Comparison of ENCODE assay signal across 20 mouse cellular contexts in the genomic region with DNA sequence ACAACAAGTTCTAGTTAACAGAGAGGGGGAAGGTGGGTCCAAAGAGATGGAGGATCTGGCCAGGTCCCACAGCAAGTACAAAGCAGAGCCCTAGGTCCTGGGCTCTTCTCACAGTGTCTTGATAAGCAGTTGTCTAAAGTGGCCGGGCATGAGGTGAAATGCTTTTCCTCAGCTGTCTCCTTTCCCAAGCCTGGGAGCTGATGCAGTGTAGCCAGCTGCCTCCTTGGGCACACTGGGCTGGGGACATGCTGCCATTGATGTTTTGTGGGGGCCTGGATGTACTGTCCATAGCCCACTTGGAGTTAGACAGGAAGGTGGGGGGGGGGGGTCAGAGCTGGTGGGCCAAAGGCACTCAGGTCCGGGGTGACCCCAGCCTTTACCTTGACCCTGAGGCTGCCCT. TPM values are rescaled to one million over a fixed set of nuclear protein-coding genes. Genes with fewer than 3 reads are reported as not detected.
"Had no signal": no experiment of that assay in that cellular context is flagged by ENCODE, and none has a peak within 500 bp of the region (broad histone marks: within the 10 kb centered on the region; RNA-seq: fewer than 3 reads in every experiment).

No protein-coding gene starts in this region.

- H3K27me3 ChIP-seq: lung, embryonic 15.5 days; midbrain, embryonic 13.5 days; midbrain, embryonic 15.5 days; neural tube, embryonic 13.5 days; neural tube, embryonic 15.5 days; stomach, embryonic 15.5 days had no signal

- H3K9me3 ChIP-seq: liver, embryonic 13.5 days; liver, embryonic 15.5 days; lung, embryonic 15.5 days; megakaryocyte, embryonic 14.5 days; midbrain, embryonic 13.5 days; midbrain, embryonic 15.5 days; neural tube, embryonic 13.5 days; neural tube, embryonic 15.5 days; stomach, embryonic 15.5 days had no signal

- ATAC-seq: liver, postnatal 0 days; midbrain, embryonic 13.5 days; midbrain, embryonic 15.5 days had no signal

- H3K27ac ChIP-seq: liver, embryonic 13.5 days; liver, embryonic 15.5 days; lung, embryonic 15.5 days; macrophage; midbrain, embryonic 13.5 days; midbrain, embryonic 15.5 days; neural tube, embryonic 13.5 days; neural tube, embryonic 15.5 days had no signal

- H3K4me2 ChIP-seq: liver, embryonic 13.5 days; liver, embryonic 15.5 days; lung, embryonic 15.5 days; midbrain, embryonic 11.5 days; midbrain, embryonic 13.5 days; midbrain, embryonic 15.5 days; neural tube, embryonic 13.5 days; neural tube, embryonic 15.5 days had no signal

- H3K36me3 ChIP-seq: liver, embryonic 13.5 days; liver, embryonic 15.5 days; lung, embryonic 15.5 days; stomach, embryonic 15.5 days had no signal

- H3K4me3 ChIP-seq: liver, embryonic 13.5 days; liver, embryonic 15.5 days; lung, embryonic 15.5 days; megakaryocyte, embryonic 14.5 days; midbrain, embryonic 13.5 days; midbrain, embryonic 15.5 days; neural tube, embryonic 13.5 days; neural tube, embryonic 15.5 days; stomach, embryonic 15.5 days had no signal

- H3K9ac ChIP-seq: liver, embryonic 13.5 days; liver, embryonic 15.5 days; liver, postnatal 0 days; lung, embryonic 15.5 days; midbrain, embryonic 13.5 days; midbrain, embryonic 15.5 days; neural tube, embryonic 13.5 days; neural tube, embryonic 15.5 days; stomach, embryonic 15.5 days had no signal

- DNase-seq: liver, embryonic 13.5 days; liver, postnatal 0 days; lung, adult 2 months; lung, postnatal 14 days; retina, postnatal 1 day; right cerebral cortex, adult 18-20 months; right cerebral cortex, postnatal 25 days; right cerebral cortex, postnatal 4 days; thymus, adult 2 months; thymus, postnatal 25 days had no signal

RNA-seq across cellular contexts. Expression of a gene that starts 8.0 kb away (rescaled TPM):
- polyA plus RNA-seq: macrophage had no signal

RNA-seq across cellular contexts. Expression of a gene that starts 9.3 kb away (rescaled TPM):
- polyA plus RNA-seq: macrophage had no signal
